Mouse (Mus musculus) embryonic facial prominence, embryonic 11.5 days (tissue): Measurements from ENCODE around the gene Loxl3. TPM values are rescaled to one million over a fixed set of nuclear protein-coding genes. Genes with fewer than 3 reads are reported as not detected.

Source experiments
- ATAC-seq: fragments of 200-750 bp; cut with Nextera tagmentation; replicated peaks from 2 replicates; pipeline ENCODE4 v1.8.0; 2017; ENCODE audit warnings: low read depth; ENCODE audit not compliant: insufficient number of reproducible peaks, low FRiP score, low TSS enrichment
- DNase-seq: peaks from one replicate; pipeline ENCODE4 v3.0.0-alpha.2; 2015; ENCODE audit warnings: low spot score
- H3K27ac ChIP-seq: fragments of 300-500 bp; sonication (generic); replicated peaks from 2 replicates; pipeline ENCODE4 v1.5.1; 2014; ENCODE audit warnings: mild to moderate bottlenecking, low read depth, low read length, control low read depth
- H3K27me3 ChIP-seq: fragments of 300-500 bp; sonication (generic); 2 replicates; pipeline ENCODE4 v1.6.1; 2014; ENCODE audit warnings: mild to moderate bottlenecking, low read length, moderate library complexity, mixed read lengths; ENCODE audit not compliant: control insufficient read depth, insufficient read depth
- H3K36me3 ChIP-seq: fragments of 300-500 bp; sonication (generic); replicated peaks from 2 replicates; pipeline ENCODE4 v1.6.1; 2014; ENCODE audit warnings: low read depth, mild to moderate bottlenecking, low read length, moderate library complexity, mixed read lengths; ENCODE audit not compliant: control insufficient read depth, insufficient read depth
- H3K4me1 ChIP-seq: fragments of 300-500 bp; sonication (generic); 2 replicates; pipeline ENCODE4 v1.6.1; 2014; ENCODE audit warnings: low read length, mixed read lengths; ENCODE audit not compliant: control insufficient read depth, insufficient read depth
- H3K4me2 ChIP-seq: fragments of 300-500 bp; sonication (generic); 2 replicates; pipeline ENCODE4 v1.6.1; 2014; ENCODE audit warnings: low read depth, mild to moderate bottlenecking, control low read depth, low read length, moderate library complexity
- H3K4me3 ChIP-seq: fragments of 300-500 bp; sonication (generic); 2 replicates; pipeline ENCODE4 v1.5.1; 2014; ENCODE audit warnings: low read depth, low read length, control low read depth
- H3K9ac ChIP-seq: fragments of 300-500 bp; sonication (generic); replicated peaks from 2 replicates; pipeline ENCODE4 v1.6.1; 2014; ENCODE audit warnings: mild to moderate bottlenecking, control low read depth, low read length
- H3K9me3 ChIP-seq: fragments of 300-500 bp; sonication (generic); replicated peaks from 2 replicates; pipeline ENCODE4 v1.6.1; 2016; ENCODE audit warnings: mild to moderate bottlenecking, low read length, inconsistent platforms, mixed read lengths; ENCODE audit not compliant: control insufficient read depth
- WGBS: fragments of 180-500 bp; shearing (Covaris S2); extraction: QIAGEN DNeasy Blood & Tissue Kit; methylation state at CpG from one replicate; pipeline ENCODE4 v1.1.7; 2014; 5-methylcytosine and 5-hydroxymethylcytosine counted together
- polyA plus RNA-seq: library from polyadenylated mRNA; unstranded; fragments of >200 nt; fragmentation: Nextera tagmentation; extraction: Ambion mirVana; gene quantifications from 2 replicates; pipeline ENCODE4 v1.2.1, GENCODE M21; 2014

The Loxl3 gene
- polyA plus RNA-seq, 1 experiment from 2014 or later: 10.1 TPM

DNA sequence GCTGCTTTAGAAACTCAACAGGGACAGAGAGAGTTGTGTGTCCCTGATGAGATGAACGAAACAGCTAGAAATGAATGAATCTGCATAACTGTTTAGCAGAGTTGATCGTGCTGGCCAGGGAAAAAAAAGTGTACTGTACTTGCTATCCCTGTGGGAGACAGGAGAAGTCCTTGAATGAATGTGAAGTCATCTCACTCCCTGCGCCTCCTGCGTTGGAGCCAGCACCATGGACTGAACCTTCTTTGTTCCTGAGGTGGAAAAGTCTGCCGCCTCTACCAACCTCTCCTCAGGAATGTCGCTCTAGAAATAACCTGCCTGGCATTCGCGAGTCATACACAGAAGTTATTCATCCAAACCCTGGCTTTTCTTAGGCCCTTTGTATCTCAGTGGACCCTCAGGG lies 34.0 kb upstream of the Loxl3 start:
- Histone ChIP-seq H3K27ac (no peak overlapping the region), H3K4me1 (no peaks in the 10 kb centered on the region), H3K36me3 (no peaks in the 10 kb centered on the region), H3K4me2 (no peak overlapping the region), H3K4me3 (no peak overlapping the region), H3K27me3 (no peaks in the 10 kb centered on the region), H3K9me3 (no peaks in the 10 kb centered on the region), H3K9ac (no peak overlapping the region)
- ATAC-seq: no peak
- 29% methylated on average over 8 of the region's 8 CpGs for WGBS
- DNase-seq: no peak

- WGBS: 82% methylated on average over 1 of the region's 1 CpGs
- H3K27me3 ChIP-seq: no peaks in the 10 kb centered on the region
- DNase-seq: no peak
Measured at GRCm38 (mm10) chr6:83003082-83003481, 30.9 kb upstream of the Loxl3 start.

GRCm38 (mm10) chr6:83003850-83004249 lies 30.1 kb upstream of the Loxl3 start:
- no peaks in the 10 kb centered on the region for H3K4me1 ChIP-seq
- ATAC-seq (no peak), DNase-seq (no peak)
- H3K9me3 ChIP-seq: no peaks in the 10 kb centered on the region
- 90% methylated on average over 5 of the region's 5 CpGs for WGBS
- no peak overlapping the region for H3K4me2 ChIP-seq
- no peak overlapping the region for H3K9ac ChIP-seq
- no peaks in the 10 kb centered on the region for H3K27me3 ChIP-seq
- no peaks in the 10 kb centered on the region for H3K36me3 ChIP-seq
- no peak overlapping the region for H3K4me3 ChIP-seq
- H3K27ac ChIP-seq: no peak overlapping the region

More at GRCm38 (mm10) chr6:83003082-83003481, 30.9 kb upstream of the Loxl3 start:
- Histone ChIP-seq H3K27ac (no peak overlapping the region), H3K9ac (no peak overlapping the region), H3K4me3 (no peak overlapping the region), H3K36me3 (no peaks in the 10 kb centered on the region), H3K9me3 (no peaks in the 10 kb centered on the region), H3K4me1 (no peaks in the 10 kb centered on the region), H3K4me2 (no peak overlapping the region)
- no peak for ATAC-seq

DNA sequence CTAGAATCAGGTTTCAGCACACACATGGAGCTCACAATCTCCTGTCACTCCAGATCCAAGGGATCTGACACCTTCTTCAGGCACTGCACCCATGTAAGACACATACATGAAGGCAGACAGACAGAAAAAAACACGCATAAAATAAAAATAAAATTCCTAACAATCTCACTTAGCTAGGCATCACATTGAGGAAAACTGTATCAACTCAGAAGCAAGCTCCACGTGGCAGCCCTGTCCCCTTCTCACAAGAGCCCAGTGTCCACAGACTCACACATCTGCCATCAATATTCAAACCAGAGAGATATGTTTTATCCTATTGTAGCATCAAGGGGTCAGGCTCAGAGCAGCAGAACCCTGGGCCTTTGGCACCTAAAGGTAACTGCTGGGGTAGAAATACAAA lies 29.7 kb upstream of the Loxl3 start:
- Histone ChIP-seq H3K9ac (no peak overlapping the region), H3K9me3 (no peaks in the 10 kb centered on the region), H3K36me3 (no peaks in the 10 kb centered on the region), H3K27me3 (no peaks in the 10 kb centered on the region), H3K27ac (no peak overlapping the region), H3K4me1 (no peaks in the 10 kb centered on the region), H3K4me3 (no peak overlapping the region), H3K4me2 (no peak overlapping the region)
- ATAC-seq (no peak), DNase-seq (no peak)
- WGBS: 71% methylated on average over 2 of the region's 2 CpGs

- no peak for ATAC-seq
- 53% methylated on average over 7 of the region's 7 CpGs for WGBS
- no peak overlapping the region for H3K27ac ChIP-seq
- no peak for DNase-seq
- H3K4me2 ChIP-seq: no peak overlapping the region
- H3K4me3 ChIP-seq: no peak overlapping the region
- no peaks in the 10 kb centered on the region for H3K9me3 ChIP-seq
- no peaks in the 10 kb centered on the region for H3K36me3 ChIP-seq
- no peak overlapping the region for H3K9ac ChIP-seq
- H3K27me3 ChIP-seq: no peaks in the 10 kb centered on the region
- no peaks in the 10 kb centered on the region for H3K4me1 ChIP-seq
Measured at GRCm38 (mm10) chr6:83004872-83005271, 29.1 kb upstream of the Loxl3 start.

DNA sequence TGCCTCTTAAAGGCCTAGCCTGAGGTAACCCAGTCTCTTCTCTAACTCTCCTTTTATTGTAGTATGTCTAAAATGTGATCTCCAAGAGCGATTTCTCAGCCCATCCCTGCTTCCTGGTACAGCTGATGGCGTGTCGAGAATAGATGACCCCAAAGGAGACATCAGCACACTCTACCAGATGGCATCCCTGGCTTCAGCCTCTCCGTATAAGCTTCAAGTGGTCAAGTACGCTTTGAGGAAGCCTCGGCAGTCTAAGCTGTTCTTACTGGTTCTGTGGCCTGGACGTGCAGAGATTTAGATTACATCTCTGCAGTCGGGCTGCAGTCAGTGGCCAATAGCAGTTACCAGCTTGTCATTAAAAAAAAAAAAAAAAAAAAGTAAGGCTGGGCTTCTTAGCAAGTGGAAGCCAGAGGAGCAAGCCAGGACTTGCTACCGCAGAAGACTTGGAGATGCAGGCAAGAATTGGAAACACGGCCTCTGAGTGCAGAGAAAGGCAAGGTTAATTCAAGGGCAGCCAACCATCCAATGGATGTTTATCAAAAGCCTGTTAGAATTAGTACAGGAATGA lies 28.4 kb upstream of the Loxl3 start:
- no peak overlapping the region for H3K27ac ChIP-seq
- no peak for ATAC-seq
- H3K27me3 ChIP-seq: no peaks in the 10 kb centered on the region
- no peak for DNase-seq
- WGBS: 86% methylated on average over 10 of the region's 10 CpGs
- H3K9ac ChIP-seq: no peak overlapping the region
- H3K4me2 ChIP-seq: no peak overlapping the region
- H3K9me3 ChIP-seq: no peaks in the 10 kb centered on the region
- no peaks in the 10 kb centered on the region for H3K36me3 ChIP-seq
- H3K4me3 ChIP-seq: no peak overlapping the region
- H3K4me1 ChIP-seq: no peaks in the 10 kb centered on the region

DNA sequence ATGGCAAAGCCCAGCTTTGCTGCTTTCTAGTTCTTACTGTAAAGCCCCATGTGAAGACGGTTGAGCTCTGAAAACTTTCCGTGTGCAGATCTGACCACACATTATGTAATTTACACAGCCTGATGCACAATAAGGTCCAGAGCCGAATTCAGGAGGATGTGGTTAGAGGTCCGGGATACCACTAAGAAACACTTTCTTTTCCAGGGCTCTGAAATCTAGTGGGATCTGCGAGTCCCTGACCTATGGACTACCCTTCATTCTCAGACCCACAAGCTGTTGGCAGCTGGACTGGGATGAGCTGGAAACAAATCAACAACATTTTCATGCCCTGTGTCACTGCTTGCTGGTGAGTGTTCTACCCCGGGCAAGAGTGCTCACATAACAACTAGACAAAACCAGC lies 27.9 kb upstream of the Loxl3 start:
- Histone ChIP-seq H3K9ac (no peak overlapping the region), H3K27ac (no peak overlapping the region), H3K4me3 (no peak overlapping the region), H3K9me3 (no peaks in the 10 kb centered on the region), H3K4me1 (no peaks in the 10 kb centered on the region), H3K36me3 (no peaks in the 10 kb centered on the region), H3K27me3 (no peaks in the 10 kb centered on the region), H3K4me2 (no peak overlapping the region)
- DNase-seq (no peak), ATAC-seq (no peak)
- WGBS: 84% methylated on average over 6 of the region's 6 CpGs

DNA sequence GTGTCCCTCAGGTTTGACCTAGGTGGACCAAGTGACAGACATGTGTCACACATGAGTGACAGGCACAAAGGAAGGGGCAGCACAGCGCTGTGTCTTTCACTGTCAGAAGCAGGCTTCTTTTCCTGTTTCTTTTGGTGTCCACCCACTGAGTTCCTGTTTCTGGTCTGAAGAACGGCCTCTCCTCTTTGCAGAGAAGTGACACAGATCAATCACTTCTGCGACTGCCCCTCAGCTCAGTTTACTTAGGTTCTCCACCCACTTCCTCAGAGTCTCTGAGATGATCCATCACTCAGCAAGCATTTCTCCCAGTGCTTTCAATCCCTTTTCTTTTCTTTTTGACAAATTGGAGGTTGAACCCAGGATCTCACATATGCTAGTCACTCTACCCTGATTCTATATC lies 25.3 kb upstream of the Loxl3 start:
- Histone ChIP-seq H3K4me2 (no peak overlapping the region), H3K4me1 (no peaks in the 10 kb centered on the region), H3K9me3 (no peaks in the 10 kb centered on the region), H3K27ac (no peak overlapping the region), H3K9ac (no peak overlapping the region), H3K36me3 (no peaks in the 10 kb centered on the region), H3K4me3 (no peak overlapping the region), H3K27me3 (no peaks in the 10 kb centered on the region)
- WGBS: 61% methylated on average over 3 of the region's 3 CpGs
- no peak for DNase-seq
- ATAC-seq: no peak
